Mouse (Mus musculus) embryo, embryonic 11.5 days (tissue): Measurements from ENCODE around the gene Gnao1.

Source experiments
- DNase-seq: peaks from one replicate; pipeline ENCODE4 v3.0.0-alpha.2; 2012; ENCODE audit warnings: low read depth, low spot score

The Gnao1 gene

DNA sequence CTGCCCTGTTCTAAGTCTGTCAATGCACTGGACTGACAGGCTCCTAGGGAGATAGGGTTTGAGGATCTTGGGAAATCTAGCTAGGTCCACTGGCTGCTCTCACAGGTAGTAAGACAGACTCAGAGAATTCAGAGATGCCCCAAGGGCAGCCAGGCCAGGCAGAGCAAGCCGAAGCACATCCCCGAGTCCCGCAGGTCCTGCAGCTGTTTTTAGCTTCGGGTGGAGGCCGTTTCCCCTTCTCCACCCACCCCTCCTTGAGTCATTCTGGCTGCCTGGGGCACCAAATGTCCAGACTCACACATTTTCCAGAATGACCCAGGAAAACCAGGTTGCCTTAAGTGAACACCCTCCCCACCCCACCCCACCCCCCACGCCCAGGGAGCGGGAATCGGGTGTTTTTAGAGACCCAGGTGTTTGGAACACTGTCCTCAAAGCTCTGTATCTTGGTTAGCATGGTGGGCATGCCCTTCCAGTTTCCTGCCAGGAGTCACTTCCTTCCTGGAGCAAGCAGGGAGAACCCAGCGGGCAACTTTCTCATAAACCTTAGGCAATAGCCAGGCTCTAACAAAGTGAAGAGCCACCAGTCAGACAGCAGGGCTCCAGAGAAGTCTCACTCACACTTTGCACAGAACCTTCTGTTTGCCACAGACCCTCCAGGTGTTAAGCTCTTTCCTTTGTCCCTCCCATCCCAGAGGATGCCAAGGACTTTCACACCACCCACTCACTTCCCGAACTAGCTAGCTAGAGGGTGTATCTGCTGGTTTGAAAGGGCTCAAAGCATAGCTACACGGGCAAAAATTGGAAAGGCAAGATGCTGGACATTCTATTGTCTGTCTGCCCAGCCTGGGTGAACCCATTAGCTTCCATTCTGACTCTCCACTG lies 131.0 kb downstream of the Gnao1 start:
- no peak for DNase-seq

GRCm38 (mm10) chr8:93941636-93942054 lies 131.9 kb downstream of the Gnao1 start:
- DNase-seq, result no peak

DNA sequence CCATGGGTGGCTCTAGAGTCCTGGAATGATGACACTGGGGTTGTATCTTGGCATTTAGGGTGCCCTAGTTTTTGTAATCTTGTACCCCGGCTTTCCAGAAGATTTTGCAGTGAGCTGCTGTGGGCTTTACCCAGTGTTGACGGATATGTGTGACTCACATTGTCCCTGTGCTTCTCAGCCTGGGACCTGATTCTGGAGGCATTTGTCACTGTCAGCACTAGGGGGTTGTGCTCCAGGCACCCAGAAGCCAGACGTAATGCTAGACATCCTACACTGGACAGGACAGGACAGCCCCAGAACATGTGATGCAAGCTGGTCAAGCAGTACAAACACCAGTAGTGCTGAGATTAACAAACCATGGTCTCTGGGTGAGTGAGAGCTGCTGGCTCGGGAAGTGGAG lies 136.0 kb downstream of the Gnao1 start:
- DNase-seq, result no peak

DNA sequence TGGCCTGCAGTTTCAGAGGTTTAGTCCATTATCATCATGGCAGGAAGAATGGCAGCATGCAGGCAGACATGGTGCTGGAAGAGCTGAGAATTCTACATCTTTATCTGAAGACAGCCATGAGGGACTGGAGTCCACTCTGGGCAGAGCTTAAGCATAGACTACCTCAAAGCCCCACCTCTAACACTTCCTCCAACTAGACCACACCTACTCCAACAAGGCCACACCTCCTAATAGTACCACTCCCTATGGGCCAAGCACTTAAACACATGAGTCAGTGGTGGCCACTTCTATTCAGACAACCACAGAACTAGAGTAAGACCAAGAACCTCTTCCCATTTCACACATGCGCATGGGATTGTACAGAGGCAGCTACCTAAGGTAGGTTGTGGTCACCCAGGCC lies 136.6 kb downstream of the Gnao1 start:
- DNase-seq, result no peak

DNA sequence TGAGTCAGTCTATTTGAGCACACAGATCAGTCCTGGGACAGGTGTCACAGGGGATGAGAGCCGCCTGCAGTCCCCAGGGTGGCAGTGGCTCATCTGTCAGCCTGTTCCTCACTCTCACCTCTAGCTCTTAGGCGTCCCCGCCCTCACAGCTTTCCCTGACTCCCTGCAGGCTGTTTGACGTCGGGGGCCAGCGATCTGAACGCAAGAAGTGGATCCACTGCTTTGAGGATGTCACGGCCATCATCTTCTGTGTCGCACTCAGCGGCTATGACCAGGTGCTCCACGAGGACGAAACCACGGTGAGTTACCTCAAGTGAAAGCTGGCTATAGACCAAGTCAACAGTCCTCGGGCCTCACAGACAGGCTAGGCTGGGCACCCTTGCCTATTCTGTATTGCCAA lies 140.4 kb downstream of the Gnao1 start:
- no peak for DNase-seq

- DNase-seq, result no peak
Observed at GRCm38 (mm10) chr8:93952511-93952910, 142.7 kb downstream of the Gnao1 start.

GRCm38 (mm10) chr8:93958402-93958801 lies 148.6 kb downstream of the Gnao1 start:
- no peak for DNase-seq

DNA sequence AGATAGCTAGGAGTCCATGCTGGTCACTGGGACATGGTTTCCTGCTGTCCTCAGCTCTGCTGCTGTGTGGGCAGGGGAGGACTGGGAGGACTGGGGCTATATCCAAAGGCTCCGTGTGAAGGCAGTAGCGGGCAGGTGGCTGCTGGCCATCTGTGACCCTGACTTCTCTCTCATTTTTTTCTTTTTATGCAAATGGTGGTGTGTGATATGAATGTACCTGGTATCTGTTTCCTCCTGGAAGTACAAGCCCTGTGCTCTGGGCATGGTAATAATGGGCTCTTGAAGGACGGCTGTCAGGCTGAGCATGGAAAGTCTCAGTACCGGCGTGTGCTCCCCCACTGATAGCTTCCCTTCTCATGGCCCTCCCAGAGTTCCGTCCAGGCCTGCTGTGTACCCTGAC lies 151.1 kb downstream of the Gnao1 start:
- DNase-seq, result no peak

DNA sequence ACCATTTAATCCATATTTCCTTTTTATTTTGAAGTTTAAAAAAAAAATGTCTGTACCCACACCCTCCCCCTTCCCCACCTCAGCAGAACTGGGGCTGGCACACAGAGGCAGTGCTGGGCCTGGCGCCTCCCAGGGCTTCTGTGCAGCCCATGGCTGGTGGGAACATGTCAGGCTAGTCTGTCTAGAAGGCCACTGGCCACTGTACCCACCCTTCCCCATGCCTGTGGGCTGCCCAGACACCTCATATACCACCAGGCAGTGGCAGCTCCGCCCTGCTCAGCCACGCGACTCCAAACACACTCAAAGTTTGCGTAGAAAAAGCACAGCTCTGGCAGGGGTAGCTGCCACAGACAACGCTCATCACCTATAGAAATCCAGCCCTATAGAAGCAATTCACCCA lies 158.5 kb downstream of the Gnao1 start:
- no peak for DNase-seq

DNA sequence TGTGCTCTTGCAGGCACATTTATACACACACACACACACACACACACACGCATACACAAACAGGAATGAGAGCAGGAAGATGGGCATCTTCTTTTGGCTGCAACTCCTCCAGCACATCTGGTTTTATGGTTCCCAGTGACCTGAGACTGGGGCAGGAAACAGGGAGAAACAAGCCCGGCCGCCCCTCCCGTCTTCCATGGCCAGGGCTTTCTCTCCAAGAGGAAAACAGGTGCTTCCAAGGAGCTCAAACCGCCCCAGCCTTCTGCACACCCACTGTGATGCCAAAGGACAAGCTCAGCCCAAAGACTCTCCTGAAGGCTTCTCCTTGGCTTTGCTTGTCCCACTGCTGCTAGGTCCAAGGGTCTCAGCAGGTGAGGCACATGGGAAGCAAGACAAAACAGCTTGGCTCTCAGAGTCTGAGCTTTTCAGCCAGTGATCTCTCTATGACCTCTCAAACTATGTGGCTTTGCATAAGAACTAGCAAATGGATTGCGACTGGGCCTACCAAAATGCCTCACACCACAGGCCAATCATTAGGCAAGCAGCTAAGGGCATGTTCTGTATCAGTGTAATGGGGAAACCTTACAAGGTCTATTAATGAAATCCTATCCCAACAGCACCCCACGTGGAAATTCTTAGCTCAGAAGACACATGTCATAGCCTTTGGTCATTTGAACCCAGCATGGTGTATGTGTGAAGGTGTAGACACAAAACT lies 160.0 kb downstream of the Gnao1 start:
- no peak for DNase-seq

GRCm38 (mm10) chr8:93971451-93971850 lies 161.7 kb downstream of the Gnao1 start:
- DNase-seq, result no peak

DNA sequence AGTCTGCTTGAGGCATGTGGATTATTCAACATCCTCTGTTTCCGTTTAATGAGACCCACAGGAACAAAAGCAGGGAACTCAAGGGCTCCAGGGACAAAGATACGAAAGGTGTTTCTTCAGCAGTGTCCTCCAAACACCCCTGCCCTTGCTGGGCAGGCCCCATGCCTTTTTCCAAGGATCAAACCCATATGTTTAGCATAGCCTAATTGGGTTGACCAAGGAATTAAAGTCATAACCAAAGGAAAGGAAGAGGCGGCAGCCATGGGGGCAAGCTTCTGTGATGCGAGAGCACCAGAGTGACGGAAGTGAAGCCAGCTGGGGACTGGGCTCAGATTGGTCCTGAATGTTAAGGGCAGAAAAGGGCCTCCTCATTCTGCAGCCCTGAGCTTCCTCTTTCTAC lies 162.4 kb downstream of the Gnao1 start:
- DNase-seq, result no peak

GRCm38 (mm10) chr8:93972971-93973734 lies 163.4 kb downstream of the Gnao1 start:
- DNase-seq, result no peak

- DNase-seq, result no peak
Observed at GRCm38 (mm10) chr8:93973831-93974375, 164.1 kb downstream of the Gnao1 start.

- DNase-seq, result no peak
Observed at GRCm38 (mm10) chr8:93974602-93975186, 164.9 kb downstream of the Gnao1 start.

GRCm38 (mm10) chr8:93975358-93975757 lies 165.6 kb downstream of the Gnao1 start:
- DNase-seq, result no peak

- DNase-seq, result no peak
Observed at GRCm38 (mm10) chr8:93976446-93977211, 166.9 kb downstream of the Gnao1 start.

- DNase-seq, result no peak
Observed at GRCm38 (mm10) chr8:93980141-93980540, 170.4 kb downstream of the Gnao1 start.

- no peak for DNase-seq
Observed at GRCm38 (mm10) chr8:93981679-93982215, 172.0 kb downstream of the Gnao1 start.

DNA sequence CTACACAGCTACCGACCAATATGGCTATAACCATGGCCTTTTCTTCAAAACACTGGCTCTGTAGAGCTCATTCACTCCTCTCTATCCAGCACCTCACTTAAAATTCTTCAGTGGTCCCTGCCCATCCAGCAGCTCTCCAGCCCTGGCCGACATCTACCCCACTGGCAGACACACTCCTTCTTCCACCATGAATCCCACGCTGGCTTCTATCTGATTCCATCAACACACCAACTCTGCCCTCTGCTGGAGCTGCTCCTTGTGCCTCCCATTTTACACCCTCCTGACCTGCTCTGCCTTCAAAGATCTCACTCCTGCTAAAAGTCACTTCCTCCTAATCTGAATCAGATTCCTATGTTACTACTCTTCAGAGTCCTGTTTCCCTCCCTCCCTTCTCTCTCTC lies 174.1 kb downstream of the Gnao1 start:
- no peak for DNase-seq
